Mouse (Mus musculus) neural tube, embryonic 13.5 days (tissue): ENCODE data around the gene Zfyve28. TPM values are rescaled to one million over a fixed set of nuclear protein-coding genes. Genes with fewer than 3 reads are reported as not detected.

Experiments used
- ATAC-seq: fragments of 200-750 bp; cut with Nextera tagmentation; 2 replicates; pipeline ENCODE4 v1.8.0; 2017; ENCODE audit warnings: low read depth, mild to moderate bottlenecking, moderate TSS enrichment, moderate library complexity
- H3K27ac ChIP-seq: fragments of 300-500 bp; sonication (generic); replicated peaks from 2 replicates; pipeline ENCODE4 v1.5.1; 2015; ENCODE audit warnings: moderate library complexity, mild to moderate bottlenecking, inconsistent platforms
- H3K27me3 ChIP-seq: fragments of 300-500 bp; sonication (generic); 2 replicates; pipeline ENCODE4 v1.6.1; 2015; ENCODE audit warnings: mild to moderate bottlenecking, inconsistent platforms
- H3K36me3 ChIP-seq: fragments of 300-500 bp; sonication (generic); 2 replicates; pipeline ENCODE4 v1.6.1; 2015; ENCODE audit warnings: mild to moderate bottlenecking, inconsistent platforms
- H3K4me1 ChIP-seq: fragments of 300-500 bp; sonication (generic); replicated peaks from 2 replicates; pipeline ENCODE4 v1.6.1; 2015; ENCODE audit warnings: inconsistent platforms
- H3K4me2 ChIP-seq: fragments of 300-500 bp; sonication (generic); 2 replicates; pipeline ENCODE4 v1.6.1; 2015; ENCODE audit warnings: inconsistent platforms, mild to moderate bottlenecking, moderate library complexity
- H3K4me3 ChIP-seq: fragments of 300-500 bp; sonication (generic); 2 replicates; pipeline ENCODE4 v1.5.1; 2015; ENCODE audit warnings: mild to moderate bottlenecking, inconsistent platforms
- H3K9ac ChIP-seq: fragments of 300-500 bp; sonication (generic); 2 replicates; pipeline ENCODE4 v1.6.1; 2015; ENCODE audit warnings: moderate library complexity, mild to moderate bottlenecking, inconsistent platforms
- H3K9me3 ChIP-seq: fragments of 300-500 bp; sonication (generic); 2 replicates; pipeline ENCODE4 v1.6.1; 2016; ENCODE audit warnings: inconsistent platforms
- WGBS: fragments of 180-500 bp; shearing (Covaris S2); methylation state at CpG from one replicate; pipeline ENCODE4 v1.1.7; 2015; 5-methylcytosine and 5-hydroxymethylcytosine counted together
- polyA plus RNA-seq: library from polyadenylated mRNA; unstranded; fragments of >200 nt; fragmentation: Nextera tagmentation; extraction: Ambion mirVana; gene quantifications from 2 replicates; pipeline ENCODE4 v1.2.1, GENCODE M21; 2015

Zfyve28 gene
- polyA plus RNA-seq, 1 experiment from 2014 or later, result 6.9 TPM

- peak overlapping the region; percentile 35; the same call in 1 of the 2 replicates for H3K9ac ChIP-seq
- H3K9me3 ChIP-seq, result no peaks in the 10 kb centered on the region
- H3K4me1 ChIP-seq, result peaks cover 14% of the 10 kb centered on the region
- no peaks in the 10 kb centered on the region for H3K27me3 ChIP-seq
- WGBS, result 47% methylated on average over 15 of the region's 15 CpGs
- no peak for ATAC-seq
- H3K27ac ChIP-seq, result no peak overlapping the region
- H3K4me2 ChIP-seq, result no peak overlapping the region
- no peaks in the 10 kb centered on the region for H3K36me3 ChIP-seq
- H3K4me3 ChIP-seq, result no peak overlapping the region
Observed at GRCm38 (mm10) chr5:34242224-34242963, 45.9 kb downstream of the Zfyve28 start.

- H3K9ac ChIP-seq, result no peak overlapping the region
- ATAC-seq, result no peak
- no peak overlapping the region for H3K27ac ChIP-seq
- H3K4me2 ChIP-seq, result no peak overlapping the region
- WGBS, result 94% methylated on average over 6 of the region's 6 CpGs
- peaks cover 14% of the 10 kb centered on the region for H3K4me1 ChIP-seq
- H3K9me3 ChIP-seq, result no peaks in the 10 kb centered on the region
- H3K27me3 ChIP-seq, result no peaks in the 10 kb centered on the region
- no peak overlapping the region for H3K4me3 ChIP-seq
- no peaks in the 10 kb centered on the region for H3K36me3 ChIP-seq
Observed at GRCm38 (mm10) chr5:34238444-34238843, 49.8 kb downstream of the Zfyve28 start.

DNA sequence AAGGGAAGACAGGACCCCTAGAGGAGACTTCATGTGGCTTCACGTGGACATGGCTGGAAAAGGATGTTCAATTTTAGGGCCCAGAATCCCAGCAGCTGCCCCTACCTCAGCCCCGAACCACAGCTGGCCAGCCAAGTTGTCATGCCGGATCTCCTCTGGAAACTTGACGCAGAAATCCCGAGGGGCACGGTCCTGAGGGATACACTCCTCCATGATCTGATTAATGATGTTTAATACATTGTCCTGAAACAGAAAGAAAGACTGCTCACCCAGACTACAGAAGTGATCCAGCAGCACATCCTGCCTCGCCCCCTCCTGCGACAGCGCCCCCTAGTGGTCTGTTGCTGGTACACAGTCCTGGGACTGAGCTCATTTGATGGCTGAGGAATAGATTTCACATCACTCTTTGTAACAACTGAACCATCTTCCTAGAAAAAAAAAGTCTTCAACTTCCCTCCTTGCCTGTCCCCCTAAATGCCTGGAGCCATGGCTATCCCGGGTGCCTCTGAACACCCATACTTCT is 52.3 kb downstream of the Zfyve28 start:
- Histone ChIP-seq H3K4me1 (no peaks in the 10 kb centered on the region), H3K27me3 (no peaks in the 10 kb centered on the region), H3K9me3 (no peaks in the 10 kb centered on the region), H3K9ac (no peak overlapping the region), H3K4me2 (no peak overlapping the region), H3K4me3 (no peak overlapping the region), H3K27ac (no peak overlapping the region), H3K36me3 (0 out of 2 replicates have a peak, but pooled peaks cover 3% of the 10 kb centered on the region)
- no peak for ATAC-seq
- 53% methylated on average over 10 of the region's 10 CpGs for WGBS

DNA sequence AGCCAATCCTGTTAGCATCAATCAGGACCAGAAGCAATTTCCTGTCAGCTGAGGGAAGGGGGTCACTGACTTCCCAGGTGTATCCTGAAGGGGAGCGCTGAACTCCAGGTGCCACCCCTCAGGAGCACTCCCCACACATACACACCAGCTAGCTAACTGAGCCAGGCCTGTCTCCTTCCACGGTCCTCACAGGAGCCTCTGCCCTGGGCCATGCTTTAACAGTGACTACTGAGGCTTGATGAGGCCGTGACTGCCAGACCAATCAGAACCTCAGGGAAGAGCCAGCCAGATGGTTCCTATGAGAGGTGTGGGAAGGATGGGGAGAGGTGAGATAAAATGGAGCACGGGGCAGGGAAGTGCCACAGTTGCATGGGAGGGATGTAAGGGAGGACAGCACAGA is 53.2 kb downstream of the Zfyve28 start:
- Histone ChIP-seq H3K27ac (no peak overlapping the region), H3K9ac (no peak overlapping the region), H3K9me3 (no peaks in the 10 kb centered on the region), H3K4me2 (no peak overlapping the region), H3K4me3 (no peak overlapping the region), H3K36me3 (0 out of 2 replicates have a peak, but pooled peaks cover 3% of the 10 kb centered on the region), H3K27me3 (no peaks in the 10 kb centered on the region), H3K4me1 (no peaks in the 10 kb centered on the region)
- 82% methylated on average over 4 of the region's 4 CpGs for WGBS
- no peak for ATAC-seq

GRCm38 (mm10) chr5:34233221-34233515 is 55.1 kb downstream of the Zfyve28 start:
- Histone ChIP-seq H3K36me3 (0 out of 2 replicates have a peak, but pooled peaks cover 3% of the 10 kb centered on the region), H3K9ac (no peak overlapping the region), H3K27me3 (no peaks in the 10 kb centered on the region), H3K27ac (no peak overlapping the region), H3K4me2 (no peak overlapping the region), H3K9me3 (no peaks in the 10 kb centered on the region), H3K4me3 (no peak overlapping the region), H3K4me1 (no peaks in the 10 kb centered on the region)
- 89% methylated on average over 6 of the region's 6 CpGs for WGBS
- ATAC-seq, result no peak

DNA sequence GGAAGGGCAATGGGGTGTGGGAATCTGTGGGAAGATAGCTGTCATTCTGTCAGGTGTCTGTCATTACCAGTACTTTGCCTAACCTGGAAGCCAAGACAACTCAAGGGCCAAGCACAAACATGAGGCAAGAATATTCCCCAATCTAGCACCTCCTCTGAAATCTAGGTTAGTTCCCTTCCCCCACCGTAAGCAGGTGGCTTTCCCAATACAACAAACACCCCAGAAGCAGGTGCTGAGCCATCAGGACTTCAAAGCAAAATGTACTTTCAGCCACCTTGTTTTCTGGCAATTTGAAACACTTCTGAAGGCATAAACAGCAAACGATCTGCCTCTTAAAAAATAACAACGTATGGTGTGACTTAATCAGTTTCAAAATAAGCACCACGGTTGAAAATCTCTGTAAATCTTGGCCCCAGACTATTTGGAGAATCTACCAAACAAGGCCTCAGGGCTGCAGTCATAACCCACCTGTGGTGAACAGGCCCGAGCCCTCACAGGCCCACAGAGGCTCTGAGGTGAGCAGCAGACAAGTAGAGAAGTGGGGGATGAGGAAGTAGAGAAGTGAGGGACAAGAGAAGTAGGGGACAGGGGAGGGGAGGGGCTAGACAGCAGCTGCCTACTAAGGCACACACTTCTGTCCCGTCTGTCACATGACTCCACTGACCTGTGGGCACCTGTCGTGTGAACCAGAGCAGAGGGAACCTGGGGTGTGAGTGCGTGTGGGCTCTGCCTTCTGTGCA is 55.6 kb downstream of the Zfyve28 start:
- no peak for ATAC-seq

DNA sequence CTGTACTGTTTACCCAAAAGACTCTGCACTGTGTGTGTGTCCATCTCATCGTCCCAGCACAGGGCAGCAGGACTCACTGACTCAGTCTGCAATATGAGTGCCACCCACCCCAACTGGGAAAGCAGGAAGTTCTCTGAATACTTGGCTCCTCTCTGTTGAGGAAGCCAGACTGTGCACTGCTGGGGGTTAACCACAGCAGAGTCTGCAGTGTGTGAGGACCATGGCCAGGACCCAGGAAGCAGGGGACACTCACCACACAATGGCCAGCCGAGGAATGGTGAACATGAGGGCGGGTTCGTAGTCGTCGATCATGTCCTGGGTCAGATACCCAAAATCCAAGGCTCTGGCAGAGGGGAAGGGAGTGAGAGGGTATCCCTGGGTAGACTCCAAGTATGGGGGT is 56.3 kb downstream of the Zfyve28 start:
- Histone ChIP-seq H3K27ac (no peak overlapping the region), H3K36me3 (0 out of 2 replicates have a peak, but pooled peaks cover 3% of the 10 kb centered on the region), H3K4me3 (no peak overlapping the region), H3K4me2 (no peak overlapping the region), H3K9me3 (no peaks in the 10 kb centered on the region), H3K9ac (no peak overlapping the region), H3K27me3 (no peaks in the 10 kb centered on the region), H3K4me1 (no peaks in the 10 kb centered on the region)
- 89% methylated on average over 6 of the region's 6 CpGs for WGBS
- ATAC-seq, result no peak

More for the DNA sequence above, 55.6 kb downstream of the Zfyve28 start:
- Histone ChIP-seq H3K4me3 (no peak overlapping the region), H3K27ac (no peak overlapping the region), H3K9ac (no peak overlapping the region), H3K27me3 (no peaks in the 10 kb centered on the region), H3K4me2 (no peak overlapping the region), H3K9me3 (no peaks in the 10 kb centered on the region), H3K36me3 (0 out of 2 replicates have a peak, but pooled peaks cover 3% of the 10 kb centered on the region), H3K4me1 (no peaks in the 10 kb centered on the region)
- WGBS, result 83% methylated on average over 8 of the region's 8 CpGs

DNA sequence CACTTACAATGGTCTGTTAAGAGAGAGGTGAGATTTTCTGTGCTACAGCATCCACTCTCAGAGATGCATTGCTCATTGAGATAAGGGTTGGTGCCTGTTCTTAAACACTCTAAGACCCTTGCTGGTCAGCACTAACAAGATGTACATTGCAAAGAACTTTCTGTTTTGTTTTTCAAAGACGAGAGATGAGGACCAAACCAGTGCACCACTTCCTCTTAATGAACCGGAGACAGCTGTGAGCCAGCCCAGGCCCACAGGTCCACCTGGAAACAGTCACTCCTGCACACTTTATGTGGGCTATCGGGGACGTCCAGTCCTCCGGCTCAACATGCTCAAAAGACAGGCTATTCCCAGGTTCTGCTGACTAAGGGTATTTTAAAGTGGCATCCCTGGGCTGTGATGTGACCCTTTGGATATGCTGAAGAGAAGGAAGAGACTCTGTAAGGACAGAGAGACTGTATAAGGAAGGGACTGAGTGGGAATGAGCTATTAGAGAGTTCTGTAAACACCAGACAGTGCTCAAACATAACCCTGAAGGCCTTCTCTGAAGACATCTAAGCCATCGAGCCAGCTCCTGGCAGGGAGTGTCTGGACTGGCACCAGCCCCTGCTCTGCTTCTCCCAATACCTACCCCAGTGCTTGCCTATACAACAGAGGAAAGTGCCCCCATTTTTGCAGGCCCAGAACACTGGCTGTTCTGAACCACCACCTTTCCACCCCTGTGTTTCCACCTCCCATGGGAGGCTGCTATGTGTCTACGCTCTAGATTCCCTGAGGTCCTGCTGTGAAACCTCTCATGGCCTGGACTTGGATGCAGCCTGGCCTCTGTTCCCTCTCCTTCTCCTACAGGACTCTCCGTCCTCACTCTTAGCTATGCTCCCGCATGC is 57.4 kb downstream of the Zfyve28 start:
- no peak overlapping the region for H3K9ac ChIP-seq
- H3K4me3 ChIP-seq, result no peak overlapping the region
- no peak overlapping the region for H3K27ac ChIP-seq
- no peak overlapping the region for H3K4me2 ChIP-seq
- no peaks in the 10 kb centered on the region for H3K27me3 ChIP-seq
- no peaks in the 10 kb centered on the region for H3K4me1 ChIP-seq
- no peaks in the 10 kb centered on the region for H3K9me3 ChIP-seq
- H3K36me3 ChIP-seq, result 0 out of 2 replicates have a peak, but pooled peaks cover 3% of the 10 kb centered on the region
- 88% methylated on average over 9 of the region's 9 CpGs for WGBS
- no peak for ATAC-seq

DNA sequence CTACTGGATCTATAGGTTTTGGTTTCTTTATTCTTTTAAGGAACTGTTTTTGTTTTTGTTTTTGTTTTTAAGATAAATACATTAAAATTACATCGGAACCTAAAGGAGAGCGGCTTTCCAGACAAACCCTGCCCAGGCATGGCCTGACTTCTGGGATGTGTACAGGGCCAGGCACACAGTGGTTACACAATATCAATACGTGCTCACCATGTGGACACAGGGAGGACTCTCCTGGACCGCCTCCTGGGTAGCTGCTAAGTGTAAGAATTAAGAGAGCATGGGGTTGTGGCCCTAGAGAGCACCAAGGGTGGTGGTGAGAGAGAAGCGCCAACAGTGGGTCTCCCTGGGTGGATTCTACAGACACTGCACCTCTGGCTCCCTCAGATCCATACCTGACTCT is 58.7 kb downstream of the Zfyve28 start:
- Histone ChIP-seq H3K4me1 (no peaks in the 10 kb centered on the region), H3K27me3 (no peaks in the 10 kb centered on the region), H3K4me2 (no peak overlapping the region), H3K36me3 (0 out of 2 replicates have a peak, but pooled peaks cover 3% of the 10 kb centered on the region), H3K9ac (no peak overlapping the region), H3K27ac (no peak overlapping the region), H3K9me3 (no peaks in the 10 kb centered on the region), H3K4me3 (no peak overlapping the region)
- no peak for ATAC-seq
- WGBS, result 92% methylated on average over 5 of the region's 5 CpGs

DNA sequence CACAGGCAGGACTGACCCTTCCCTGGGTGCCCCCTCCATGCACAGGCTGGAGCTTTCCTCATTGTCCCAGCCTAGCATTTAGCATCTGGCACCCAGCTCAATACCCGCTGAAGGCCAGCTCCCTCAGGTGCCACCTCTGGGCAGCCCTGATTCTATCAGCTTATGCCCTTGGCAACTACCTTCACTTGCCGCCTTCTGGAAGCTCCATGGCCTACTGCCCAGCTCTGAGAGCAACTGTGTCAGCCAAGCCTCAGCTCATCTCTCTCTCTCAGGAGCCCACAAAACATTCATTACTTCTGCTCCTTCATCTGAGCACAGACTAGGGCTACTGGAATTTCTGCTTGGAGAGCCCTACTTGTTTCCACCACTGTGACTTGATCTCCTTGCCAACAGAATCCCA is 62.7 kb downstream of the Zfyve28 start:
- Histone ChIP-seq H3K4me3 (no peak overlapping the region), H3K4me1 (no peaks in the 10 kb centered on the region), H3K9me3 (no peaks in the 10 kb centered on the region), H3K9ac (no peak overlapping the region), H3K27me3 (no peaks in the 10 kb centered on the region), H3K27ac (no peak overlapping the region), H3K36me3 (no peaks in the 10 kb centered on the region), H3K4me2 (no peak overlapping the region)
- no peak for ATAC-seq
- 87% methylated on average over 2 of the region's 2 CpGs for WGBS

DNA sequence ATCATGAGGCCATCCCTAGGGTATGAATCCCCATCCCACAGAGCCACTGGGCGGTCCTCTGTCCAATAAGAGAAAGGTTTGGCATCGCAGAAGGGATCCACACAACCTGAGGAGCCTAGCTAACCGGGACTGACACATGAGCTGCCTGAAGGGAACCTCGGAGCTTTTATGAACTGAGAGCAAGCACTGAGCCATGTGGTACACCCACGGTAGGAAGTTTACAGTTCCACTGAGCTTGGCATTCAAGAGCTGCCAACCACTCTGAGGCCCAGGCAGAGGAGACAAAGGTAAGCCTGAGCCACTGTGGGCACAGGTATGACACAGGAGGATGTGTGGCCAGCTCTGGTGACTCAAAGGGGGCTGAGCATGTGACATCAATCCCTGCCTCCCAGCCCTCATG is 63.7 kb downstream of the Zfyve28 start:
- Histone ChIP-seq H3K4me1 (no peaks in the 10 kb centered on the region), H3K9ac (no peak overlapping the region), H3K36me3 (no peaks in the 10 kb centered on the region), H3K27ac (no peak overlapping the region), H3K27me3 (no peaks in the 10 kb centered on the region), H3K9me3 (no peaks in the 10 kb centered on the region), H3K4me2 (no peak overlapping the region), H3K4me3 (no peak overlapping the region)
- ATAC-seq, result no peak
- WGBS, result 86% methylated on average over 5 of the region's 5 CpGs

DNA sequence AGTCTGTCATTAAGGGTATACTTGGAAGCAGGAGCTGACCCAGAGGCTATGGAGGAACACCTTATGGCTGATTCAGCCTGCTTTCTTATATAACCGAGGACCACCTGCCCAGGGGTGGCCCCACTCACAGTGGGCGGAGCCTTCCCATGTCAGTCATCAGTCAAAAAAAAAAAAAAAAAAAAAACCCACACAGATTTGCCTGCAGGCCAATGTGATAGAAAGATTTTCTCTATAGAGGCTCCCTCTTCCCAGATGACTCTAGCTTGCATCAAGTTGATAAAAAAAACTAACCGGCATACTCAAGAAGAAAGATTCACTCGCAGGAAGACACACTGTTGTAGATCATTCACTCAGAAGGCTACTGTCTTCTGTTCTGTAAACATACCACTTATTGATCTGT is 68.2 kb downstream of the Zfyve28 start:
- H3K27ac ChIP-seq, result no peak overlapping the region
- H3K9ac ChIP-seq, result no peak overlapping the region
- no peaks in the 10 kb centered on the region for H3K27me3 ChIP-seq
- no peak overlapping the region for H3K4me2 ChIP-seq
- no peaks in the 10 kb centered on the region for H3K4me1 ChIP-seq
- no peaks in the 10 kb centered on the region for H3K9me3 ChIP-seq
- no peaks in the 10 kb centered on the region for H3K36me3 ChIP-seq
- 89% methylated on average over 4 of the region's 4 CpGs for WGBS
- ATAC-seq, result no peak
- no peak overlapping the region for H3K4me3 ChIP-seq
